Mouse (Mus musculus): ENCODE measurements around the gene Gabrb1.

Gene Gabrb1

DNA sequence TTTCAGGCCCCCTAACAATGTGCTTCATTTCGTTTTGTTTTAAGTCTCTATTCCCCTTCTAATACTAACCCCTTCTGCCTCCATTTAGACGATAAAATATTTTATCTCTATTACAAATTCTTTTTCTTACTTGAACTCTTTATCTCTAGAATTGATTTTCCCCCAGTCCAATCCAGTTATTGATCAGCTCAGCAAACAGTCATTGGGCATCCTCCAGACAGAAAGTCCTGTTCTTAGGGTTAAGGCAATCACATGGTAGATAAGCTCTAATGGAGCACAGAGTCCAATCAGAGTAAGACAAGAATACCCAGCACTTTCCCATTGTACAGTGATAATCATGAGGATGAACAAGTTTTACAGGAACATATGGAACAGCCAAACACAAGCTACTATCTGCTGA lies 172.4 kb downstream of the Gabrb1 start:
- no peak for DNase-seq

DNA sequence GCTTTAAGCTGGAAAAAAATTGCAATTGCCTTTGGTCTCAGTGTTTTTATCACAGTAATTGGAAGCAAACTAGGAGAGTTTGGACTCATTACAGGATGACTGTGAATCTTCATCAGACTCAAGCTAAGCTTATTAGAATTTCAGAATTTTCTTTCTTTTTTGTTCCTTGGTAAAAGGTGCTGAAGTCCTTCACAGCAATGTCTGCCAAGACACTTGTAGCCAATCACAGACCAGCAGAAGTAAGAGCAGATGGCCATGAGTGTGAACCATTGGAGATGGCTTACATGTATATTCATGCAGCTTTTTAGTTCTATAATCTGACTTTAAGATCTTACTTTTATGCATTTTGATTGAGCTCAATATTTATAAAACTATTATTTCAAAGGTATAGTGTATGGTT lies 184.3 kb downstream of the Gabrb1 start:
- no peak for DNase-seq

DNA sequence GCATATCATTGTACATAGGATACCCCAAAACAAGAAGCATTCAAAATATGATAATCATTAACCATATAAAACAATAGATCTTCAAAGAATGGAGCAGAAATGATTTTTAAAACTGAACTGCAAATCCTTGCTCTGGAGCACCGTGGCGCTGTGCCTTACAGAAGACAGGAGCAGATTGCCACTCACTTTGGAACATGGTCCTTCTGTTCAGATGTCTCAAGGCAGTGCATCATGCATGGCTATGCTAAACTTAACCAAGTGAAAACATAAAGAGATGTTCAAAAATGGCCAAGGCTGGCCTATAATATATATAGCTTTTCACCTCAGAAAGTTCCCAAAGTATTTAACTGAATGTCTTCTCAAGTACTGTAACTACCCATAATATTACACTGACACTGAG lies 240.3 kb downstream of the Gabrb1 start:
- DNase-seq: no peak

- no peak for DNase-seq
These were observed 245.5 kb downstream of the Gabrb1 start for GRCm38 (mm10) chr5:71903399-71903798.

- no peak for DNase-seq
These were observed 256.1 kb downstream of the Gabrb1 start for GRCm38 (mm10) chr5:71914028-71914427.

DNA sequence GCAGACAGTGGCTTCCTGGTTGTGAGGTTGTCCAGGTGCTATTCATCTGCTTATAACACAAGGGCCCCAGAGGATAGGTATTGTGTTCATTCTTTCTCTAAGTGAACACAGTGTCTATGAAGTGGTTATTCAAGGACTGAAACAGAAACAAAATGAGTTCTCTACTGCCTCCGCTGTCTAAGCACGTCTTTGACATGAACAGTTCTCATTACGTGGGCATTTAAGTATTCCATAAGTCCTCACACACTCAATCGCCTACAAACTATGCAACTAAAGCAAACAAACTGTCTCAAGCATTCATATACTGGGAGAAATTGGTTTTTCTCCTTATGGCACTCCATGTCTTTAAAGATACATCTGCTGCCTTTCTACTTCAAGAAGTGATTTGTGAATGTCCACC lies 257.8 kb downstream of the Gabrb1 start:
- no peak for DNase-seq

DNA sequence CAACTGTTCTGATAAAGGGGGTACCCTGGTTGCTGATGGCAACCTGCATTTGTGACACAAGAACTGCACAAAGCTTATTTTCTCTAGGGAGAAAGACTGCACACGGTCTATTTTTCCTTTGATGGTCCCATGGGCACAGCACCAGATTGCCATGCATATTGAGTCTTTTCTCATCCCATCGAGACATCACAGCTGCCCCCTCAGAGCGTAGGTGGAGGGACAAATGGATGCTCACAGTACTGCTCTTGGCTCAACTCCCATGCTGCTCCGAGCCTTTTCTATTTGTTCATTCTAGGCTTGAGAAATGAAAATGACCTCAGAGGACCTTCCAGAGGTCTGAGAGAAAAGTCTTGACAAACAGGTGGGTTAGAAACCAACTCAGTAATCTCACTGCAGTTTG lies 259.3 kb downstream of the Gabrb1 start:
- no peak for DNase-seq

DNA sequence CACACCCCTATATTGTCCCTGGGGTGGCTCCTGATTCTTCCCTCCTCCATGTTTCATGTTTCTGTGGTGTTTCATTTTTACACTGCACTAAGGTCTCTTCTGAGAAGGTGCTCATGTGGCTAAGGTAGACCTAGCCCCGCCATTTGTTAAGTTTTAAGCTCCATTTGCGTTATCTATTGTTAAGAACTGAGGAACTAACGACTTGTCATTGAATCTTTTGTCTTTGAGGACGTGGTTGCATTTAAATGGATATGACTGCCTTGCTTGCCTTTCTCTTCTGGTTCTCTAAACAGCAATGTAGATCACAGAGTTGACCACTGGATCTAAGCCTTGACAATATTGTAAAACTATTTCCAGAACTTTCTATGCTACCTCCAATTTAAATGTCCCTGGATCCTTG lies 265.7 kb downstream of the Gabrb1 start:
- no peak for DNase-seq

- no peak for DNase-seq
These were observed 268.4 kb downstream of the Gabrb1 start for GRCm38 (mm10) chr5:71926336-71926735.

DNA sequence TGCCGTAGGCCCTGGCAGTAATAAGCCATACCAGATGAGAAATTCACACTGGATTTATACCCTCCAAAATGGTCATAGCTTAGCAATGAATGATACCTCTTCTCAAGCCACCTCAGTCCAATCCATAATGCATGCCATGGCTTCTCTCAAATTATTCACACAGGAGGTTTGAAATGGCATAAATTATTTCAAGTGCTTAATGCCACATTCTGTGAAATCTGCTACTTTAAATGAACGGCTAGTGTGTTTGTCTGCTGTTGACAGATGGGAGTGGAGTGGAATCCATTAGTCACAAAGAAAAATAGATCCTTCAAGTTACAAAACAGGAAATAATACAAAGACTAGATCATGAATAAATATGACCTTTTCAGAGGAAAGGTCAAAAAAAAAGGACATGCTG lies 272.1 kb downstream of the Gabrb1 start:
- DNase-seq: no peak

GRCm38 (mm10) chr5:71951398-71951797 lies 293.5 kb downstream of the Gabrb1 start:
- DNase-seq: no peak

DNA sequence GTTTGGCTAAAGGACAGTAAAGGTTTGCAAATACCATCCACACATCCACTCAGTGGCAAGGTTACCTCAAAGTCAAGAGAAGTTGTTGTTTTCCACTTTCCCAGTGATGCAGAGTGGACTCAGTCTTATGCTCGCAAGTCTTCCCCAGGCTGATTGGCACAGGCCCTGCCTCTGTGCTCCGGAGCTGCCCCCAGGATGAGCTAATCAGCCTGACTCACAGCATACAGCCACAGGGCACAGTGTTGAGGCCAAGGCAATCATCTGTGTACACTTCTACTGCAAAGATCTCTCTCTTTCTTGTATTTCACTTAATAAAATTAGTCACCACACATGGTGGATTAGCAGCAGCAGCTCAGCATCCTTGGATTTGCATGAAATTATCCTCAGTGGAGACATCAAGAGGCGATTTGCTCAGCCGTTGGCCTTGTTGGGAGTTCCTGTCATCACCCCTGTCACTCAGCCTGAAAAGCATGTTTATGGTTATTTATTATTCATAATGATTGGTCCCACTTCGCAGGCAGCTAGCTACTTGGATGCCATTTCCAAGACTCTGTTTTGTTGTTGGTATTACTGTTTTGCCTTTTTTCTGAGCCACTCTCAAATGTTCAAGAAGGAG lies 297.3 kb downstream of the Gabrb1 start:
- DNase-seq: no peak

DNA sequence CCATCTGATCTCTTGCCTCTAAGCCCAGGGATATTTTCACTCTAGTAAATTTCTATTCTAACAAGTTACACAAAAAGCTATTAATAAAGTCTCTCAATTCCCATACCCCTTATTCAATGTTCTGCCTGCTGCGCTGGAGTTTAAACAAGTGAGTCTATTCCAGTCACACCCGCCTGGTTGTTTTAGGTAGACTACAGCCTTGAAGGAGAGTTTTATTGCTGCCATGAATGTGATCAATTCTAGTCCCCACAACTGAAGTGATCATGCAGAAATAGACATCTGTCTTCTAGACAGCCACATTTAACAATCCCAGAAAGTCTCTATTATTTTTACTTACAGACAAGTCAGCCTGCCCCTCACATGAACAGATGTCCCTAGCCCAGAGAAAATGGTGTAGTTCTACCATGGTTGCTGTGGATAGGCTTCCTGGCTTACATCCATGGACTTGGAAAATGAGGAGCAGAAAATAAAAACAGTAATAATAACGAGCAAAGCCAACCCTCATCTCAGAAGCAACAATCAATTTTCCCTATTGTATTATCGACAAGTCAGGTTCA lies 307.0 kb downstream of the Gabrb1 start:
- DNase-seq: no peak

DNA sequence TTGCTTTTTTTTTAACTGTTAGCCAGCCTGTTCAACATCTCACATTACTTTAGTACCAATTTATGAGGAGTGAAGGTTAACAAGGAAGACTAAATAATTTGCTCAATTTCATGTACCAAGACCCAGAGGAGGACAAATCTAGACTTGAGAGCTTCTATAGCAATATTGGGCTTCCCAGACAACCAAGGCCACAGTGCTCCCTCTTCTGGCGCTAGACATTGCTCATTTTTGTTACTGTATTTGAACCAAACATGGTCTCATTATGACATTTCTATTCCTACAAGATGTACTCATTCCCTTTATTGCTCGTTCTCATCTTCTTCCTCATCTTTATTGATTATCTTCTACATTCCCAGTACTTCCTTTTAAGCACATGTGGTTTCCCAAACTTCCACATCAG lies 307.6 kb downstream of the Gabrb1 start:
- no peak for DNase-seq

- no peak for DNase-seq
These were observed 312.4 kb downstream of the Gabrb1 start for GRCm38 (mm10) chr5:71970140-71970800.

DNA sequence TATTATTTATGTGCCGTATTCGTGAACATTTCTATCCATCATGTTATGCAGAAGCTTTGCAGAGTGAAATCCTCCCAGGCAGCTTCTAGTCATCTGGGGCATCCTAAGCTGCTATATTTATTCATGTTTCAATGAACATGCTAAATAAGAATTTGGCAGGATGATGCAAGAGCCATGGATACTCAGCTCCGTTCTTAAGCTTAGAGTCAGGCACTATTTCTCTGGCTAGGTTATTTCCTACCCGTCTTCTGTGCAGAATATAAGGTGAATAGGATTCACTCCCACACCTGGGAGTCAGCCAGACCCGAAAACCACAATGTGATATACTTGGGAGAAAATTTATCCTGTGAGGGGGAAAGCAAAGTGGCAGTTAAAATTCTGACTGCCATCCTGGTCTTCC lies 314.9 kb downstream of the Gabrb1 start:
- DNase-seq: no peak

DNA sequence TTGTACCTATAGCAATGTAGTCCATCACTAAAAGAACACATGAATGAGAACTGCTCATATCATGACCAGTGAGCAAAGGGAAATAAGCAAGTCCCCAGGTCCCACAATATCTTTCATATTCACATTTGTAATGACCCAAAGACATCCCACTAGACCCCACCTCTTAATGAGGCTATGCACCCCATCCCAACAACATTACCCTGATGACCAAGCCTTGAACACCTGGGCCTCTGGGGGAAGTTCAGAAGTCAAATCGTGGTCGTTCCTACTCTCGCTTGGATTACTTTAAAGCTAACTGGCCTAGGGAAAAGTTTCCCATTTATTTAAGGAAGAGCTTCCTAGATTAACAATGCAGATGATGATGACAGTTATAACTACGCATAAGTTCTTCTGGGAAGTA lies 318.2 kb downstream of the Gabrb1 start:
- no peak for DNase-seq

- no peak for DNase-seq
These were observed 318.7 kb downstream of the Gabrb1 start for GRCm38 (mm10) chr5:71976571-71977061.

- DNase-seq: no peak
These were observed 328.6 kb downstream of the Gabrb1 start for GRCm38 (mm10) chr5:71986561-71986960.

- no peak for DNase-seq
These were observed 329.1 kb downstream of the Gabrb1 start for GRCm38 (mm10) chr5:71986983-71987398.

DNA sequence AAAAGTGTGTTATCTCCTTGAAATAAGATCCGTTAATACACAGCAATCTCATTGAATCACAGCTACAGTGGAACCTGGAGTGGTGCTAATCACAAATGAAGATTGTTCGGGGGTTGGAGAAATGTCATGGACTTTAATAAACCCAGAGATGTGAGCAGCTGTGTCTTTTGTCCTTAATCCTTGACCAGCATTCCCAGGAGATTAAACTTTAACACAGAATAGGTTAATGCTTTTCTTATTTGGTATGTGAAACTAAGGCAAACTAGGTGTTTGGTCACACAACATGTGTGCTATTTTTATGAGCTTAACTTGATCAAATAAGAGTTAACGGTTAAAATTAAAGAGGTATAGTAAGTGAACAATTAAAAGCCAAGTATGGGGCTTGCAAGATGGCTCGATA lies 341.6 kb downstream of the Gabrb1 start:
- no peak for DNase-seq

DNA sequence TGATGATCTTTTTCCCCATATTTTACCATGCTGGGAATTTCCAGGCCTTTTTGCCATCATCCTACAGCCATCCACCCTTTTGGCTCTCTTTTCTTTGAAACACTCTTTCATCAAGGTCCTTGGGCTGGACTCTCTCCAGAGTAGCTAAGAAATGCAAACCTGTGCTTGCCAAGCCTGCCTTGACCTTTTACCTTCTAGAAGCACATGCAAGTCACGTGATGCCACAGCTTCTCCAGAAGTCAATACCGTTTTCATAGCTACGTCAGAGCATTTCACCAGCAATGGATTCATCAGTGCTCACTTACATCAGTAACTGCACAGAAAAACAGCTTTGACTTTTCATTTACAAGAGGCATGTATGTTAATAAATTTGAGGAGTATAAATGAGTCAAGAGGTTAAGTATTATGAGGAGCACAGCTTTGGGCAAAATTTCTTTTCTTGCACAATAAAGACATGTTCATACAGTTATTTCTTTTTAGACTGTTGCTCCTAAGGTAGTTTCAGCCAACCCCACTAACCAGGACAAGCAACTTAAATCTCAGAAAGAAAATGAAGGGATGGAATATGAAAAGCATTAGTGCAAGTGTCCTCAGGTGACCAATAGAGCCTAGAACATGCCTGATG lies 346.0 kb downstream of the Gabrb1 start:
- no peak for DNase-seq

DNA sequence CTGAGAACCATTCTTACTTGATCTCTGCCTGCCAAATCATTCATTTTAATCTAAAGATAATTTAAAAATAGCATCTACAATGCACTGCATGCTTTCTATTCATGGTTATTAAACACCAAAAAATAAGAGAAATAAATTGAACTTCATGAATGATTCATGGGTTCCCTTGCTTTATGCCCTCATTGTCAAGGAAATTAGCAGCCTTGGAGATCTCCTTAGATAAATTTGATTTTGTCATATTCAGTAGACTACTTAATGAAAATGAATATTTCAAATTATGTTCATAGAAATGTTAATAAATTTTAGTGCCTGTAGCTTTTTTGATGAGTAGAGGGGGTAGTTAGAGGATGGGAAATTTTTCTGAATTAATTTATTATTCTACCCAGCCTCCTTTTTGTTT lies 379.0 kb downstream of the Gabrb1 start:
- DNase-seq: no peak
